Mouse (Mus musculus): ENCODE measurements around the gene Gss. TPM values are rescaled to one million over a fixed set of nuclear protein-coding genes. Genes with fewer than 3 reads are reported as not detected.

Gss gene
- total RNA-seq, 2 experiments from 2014 or later: 13.1 to 14.0 TPM

GRCm38 (mm10) chr2:155518531-155519270 lies 73.9 kb downstream of the Gss start:
- no peak for DNase-seq (ENCODE audit: low spot score in 2 of 2)

DNA sequence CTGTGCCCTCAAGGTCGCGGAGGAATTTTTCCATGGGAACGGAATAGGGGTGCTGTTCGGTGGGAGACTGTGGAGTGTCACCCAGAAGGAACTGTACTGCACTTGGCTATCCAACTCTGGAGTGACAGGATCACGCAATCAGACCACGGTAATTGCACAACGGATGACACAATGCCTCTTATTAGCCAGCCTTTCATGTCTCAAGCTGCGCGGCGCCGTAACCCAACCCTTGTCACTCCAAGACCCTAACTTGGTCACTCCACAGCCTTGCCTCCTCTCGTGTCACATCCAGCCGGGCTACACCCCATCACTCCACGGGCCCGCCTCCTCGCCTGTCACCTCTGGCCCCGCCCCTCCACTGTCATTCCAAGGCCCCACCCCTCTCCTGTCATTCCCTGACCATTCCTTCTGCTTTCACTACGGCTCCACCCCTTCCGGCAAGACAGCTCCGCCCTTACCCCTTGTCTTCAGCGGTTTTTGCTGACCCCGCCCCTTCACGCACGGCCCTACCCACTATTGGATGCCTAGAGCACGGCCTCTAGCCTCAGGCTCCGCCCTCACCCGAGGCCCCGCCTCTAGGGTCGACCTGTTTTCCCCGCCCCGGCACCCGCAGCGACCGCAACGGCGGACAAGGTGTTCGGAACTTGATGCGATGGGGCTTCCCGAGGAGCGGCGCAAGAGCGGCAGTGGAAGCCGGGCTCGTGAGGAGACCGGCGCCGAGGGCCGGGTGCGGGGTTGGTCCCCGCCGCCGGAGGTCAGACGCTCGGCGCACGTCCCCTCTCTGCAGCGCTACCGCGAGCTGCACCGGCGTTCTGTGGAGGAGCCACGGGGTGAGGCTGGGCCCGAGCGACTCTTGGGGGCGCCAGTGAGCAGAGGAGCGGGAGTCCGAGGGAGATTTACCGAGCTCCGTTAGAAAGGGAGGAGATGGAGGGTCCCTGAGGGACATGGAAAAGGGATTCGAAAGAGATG lies 74.9 kb downstream of the Gss start, which contains the start of the genes Acss2 and Ggt7:
Gene Acss2, plus strand, starts transcription at position 494 of the 969 bp plus-strand sequence.
Gene Ggt7, minus strand, starts transcription at position 783 of the 969 bp plus-strand sequence.
- DNase-seq (ENCODE audit: low spot score in 2 of 2): peak; percentile 97 to 98

DNA sequence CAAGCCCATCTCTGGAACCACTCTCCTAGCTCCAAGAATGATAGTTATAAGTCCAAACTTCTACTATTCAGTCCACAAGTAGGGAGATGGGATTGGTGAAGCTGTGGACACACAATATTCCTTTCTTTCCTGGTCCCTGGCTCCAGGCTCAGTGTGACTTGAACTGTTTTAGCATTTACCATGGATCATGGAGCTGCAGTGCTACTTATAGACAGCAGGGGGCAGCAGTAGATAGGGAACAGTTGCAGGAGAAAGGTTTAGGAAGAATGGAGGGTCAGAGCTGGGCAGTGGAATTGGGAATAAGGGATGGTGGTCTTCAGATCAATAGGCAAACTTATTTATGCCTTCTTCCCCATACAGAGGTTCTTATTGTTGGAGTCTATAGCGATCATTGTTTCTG lies 76.7 kb downstream of the Gss start:
- peak; percentile 82 for DNase-seq (ENCODE audit: low spot score in 2 of 2)

GRCm38 (mm10) chr2:155514666-155515065 lies 77.9 kb downstream of the Gss start:
- DNase-seq (ENCODE audit: low spot score in 2 of 2): peak; percentile 91 to 93

DNA sequence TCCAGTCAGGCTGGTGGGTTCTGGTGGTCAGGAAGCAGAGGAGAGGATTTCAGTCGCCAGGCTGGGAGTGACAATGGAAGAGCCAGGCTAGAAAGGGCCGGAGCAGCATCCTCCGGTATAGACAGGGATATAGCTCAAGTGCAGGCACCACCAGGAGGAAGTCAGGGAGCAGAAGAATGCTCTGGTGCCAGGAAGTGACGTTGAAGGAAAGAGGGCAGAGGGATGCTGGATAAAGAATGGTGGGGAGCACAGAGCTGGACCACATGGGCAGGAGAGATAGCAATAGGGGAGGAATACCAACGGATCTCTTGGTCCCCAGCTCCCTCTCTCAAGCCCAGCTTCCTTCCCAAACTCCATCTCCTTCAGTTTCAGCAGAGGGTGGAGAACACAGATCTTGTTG lies 79.1 kb downstream of the Gss start:
- DNase-seq (ENCODE audit: low spot score in 2 of 2): peak; percentile 38 to 49

Small RNA genes within 50 kb of the gene (microRNA-seq; reads per million reads assigned to microRNA genes)
- 6.7 to 8.0 reads per million in 2 experiments for gene Mir499

Other genes with a start within 250 kb of the Gss start
- 10 to 100 TPM; 27.5 to 31.2 TPM for gene Pigu, start 235.4 kb downstream of the Gss start, total RNA-seq (2021)
- gene Trp53inp2, start 211.8 kb downstream of the Gss start, total RNA-seq (2021): 100 to 1,000 TPM; 114 to 126 TPM
- 10 to 100 TPM; 57.9 to 63.8 TPM for gene Ncoa6, start 118.9 kb downstream of the Gss start, total RNA-seq (2021)
- gene Acss2, start 74.9 kb downstream of the Gss start, total RNA-seq (2021): 10 to 100 TPM; 47.3 to 57.0 TPM
- gene Ggt7, start 74.6 kb downstream of the Gss start, total RNA-seq (2021): 100 to 1,000 TPM; 114 to 127 TPM
- gene Myh7b, start 18.4 kb upstream of the Gss start, total RNA-seq (2021): 1 to 10 TPM; 5.0 to 6.7 TPM
- 100 to 1,000 TPM; 142 to 144 TPM for gene Trpc4ap, start 99.6 kb upstream of the Gss start, total RNA-seq (2021)
- gene Edem2, start 136.7 kb upstream of the Gss start, total RNA-seq (2021): 10 to 100 TPM; 18.2 to 19.9 TPM
- not detected for gene Gm17581, start 143.1 kb upstream of the Gss start, total RNA-seq (2021)
- 1 to 10 TPM; 1.6 to 2.0 TPM for gene Procr, start 158.3 kb upstream of the Gss start, total RNA-seq (2021)
- 10 to 100 TPM; 34.3 to 35.6 TPM for gene Mmp24, start 182.5 kb upstream of the Gss start, total RNA-seq (2021)
- gene BC029722, start 226.6 kb upstream of the Gss start, total RNA-seq (2021): 10 to 100 TPM; 58.7 to 58.9 TPM
- 10 to 100 TPM; 73.3 to 82.5 TPM for gene Eif6, start 234.1 kb upstream of the Gss start, total RNA-seq (2021)
- not detected for gene Fam83c, start 242.0 kb upstream of the Gss start, total RNA-seq (2021)